Mouse (Mus musculus) testis, adult 2 months (tissue): ENCODE data around the gene Dlg4.

Experiments
- CTCF ChIP-seq: fragments of 200-500 bp; IDR thresholded peaks from 2 replicates; pipeline ENCODE4 v1.5.1; 2012; ENCODE audit warnings: low read depth, mild to moderate bottlenecking, inconsistent platforms, low read length, moderate library complexity; ENCODE audit not compliant: control insufficient read depth, insufficient read depth, insufficient replicate concordance
- POLR2A ChIP-seq: fragments of 200-500 bp; IDR thresholded peaks from 2 replicates; pipeline ENCODE4 v1.6.1; 2012; ENCODE audit warnings: low read depth, mild to moderate bottlenecking, inconsistent platforms, low read length, moderate library complexity; ENCODE audit not compliant: control insufficient read depth

DNA sequence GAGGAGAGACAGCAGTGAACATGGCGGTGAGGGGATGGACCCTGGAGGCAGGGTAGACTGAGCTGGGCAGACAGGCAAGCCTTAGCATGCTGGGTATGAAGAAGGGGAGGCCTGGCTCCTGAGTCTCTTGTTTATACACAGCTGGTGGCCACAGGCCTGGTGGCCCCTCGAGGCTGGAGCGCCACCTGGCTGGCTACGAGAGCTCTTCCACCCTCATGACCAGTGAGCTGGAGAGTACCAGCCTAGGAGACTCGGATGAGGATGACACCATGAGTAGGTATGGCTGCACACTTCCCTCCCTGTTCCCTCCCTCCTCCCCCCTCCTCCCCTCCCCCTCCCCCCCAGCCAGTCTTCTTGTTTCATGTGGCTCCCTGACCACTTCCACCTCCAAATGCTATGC lies 11.2 kb upstream of the Dlg4 start:
- TF ChIP-seq CTCF, result no peak; the same call in 1 of the 2 replicates
- TF ChIP-seq POLR2A, result no peak
